Mouse (Mus musculus) ovary, adult 18-20 months (tissue): Measurements from ENCODE around the gene Mxra7.
A peak's percentile ranks its signal among the peaks of the same experiment; 100 is the strongest.
"Not testable (repeated sequence)": the region's sequence is repeated elsewhere in the genome, so short reads cannot be mapped to it uniquely, and the experiment has no call there.

ENCODE experiments used
- DNase-seq: peaks from one replicate; pipeline ENCODE4 v3.0.0; 2022; ENCODE audit warnings: low spot score, mixed read lengths

The Mxra7 gene

GRCm38 (mm10) chr11:116827534-116828165 is at the start of gene Mxra7:
Gene Mxra7 (minus strand): TSS chr11:116828046.
- peak; percentile 76 for DNase-seq

- DNase-seq, result no peak
Measured at GRCm38 (mm10) chr11:116873987-116874386, 46.1 kb upstream of the Mxra7 start.

- DNase-seq, result no peak
Measured at GRCm38 (mm10) chr11:116871538-116871937, 43.7 kb upstream of the Mxra7 start.

GRCm38 (mm10) chr11:116869641-116870040 is 41.8 kb upstream of the Mxra7 start:
- DNase-seq, result no peak

- no peak for DNase-seq
Measured at GRCm38 (mm10) chr11:116869223-116869622, 41.4 kb upstream of the Mxra7 start.

GRCm38 (mm10) chr11:116868129-116868528 is 40.3 kb upstream of the Mxra7 start:
- no peak for DNase-seq

- DNase-seq, result no peak
Measured at GRCm38 (mm10) chr11:116865945-116866585, 38.2 kb upstream of the Mxra7 start.

- no peak for DNase-seq
Measured at GRCm38 (mm10) chr11:116864444-116864843, 36.6 kb upstream of the Mxra7 start.

- no peak for DNase-seq
Measured at GRCm38 (mm10) chr11:116857183-116857850, 29.5 kb upstream of the Mxra7 start.

- no peak for DNase-seq
Measured at GRCm38 (mm10) chr11:116854279-116854678, 26.4 kb upstream of the Mxra7 start.

GRCm38 (mm10) chr11:116853512-116853928 is 25.7 kb upstream of the Mxra7 start:
- peak; percentile 94 for DNase-seq

GRCm38 (mm10) chr11:116852891-116853511 is 25.2 kb upstream of the Mxra7 start, which contains the start of gene Srsf2:
Gene Srsf2 (minus strand): TSS chr11:116853094.
- DNase-seq, result peak; percentile 92

- peak; percentile 70 for DNase-seq
Measured at GRCm38 (mm10) chr11:116852291-116852890, 24.5 kb upstream of the Mxra7 start, which contains the start of gene Mfsd11. Gene Mfsd11 (plus strand): TSS chr11:116852440.

GRCm38 (mm10) chr11:116851576-116852290 is 23.9 kb upstream of the Mxra7 start:
- DNase-seq, result no peak

- no peak for DNase-seq
Measured at GRCm38 (mm10) chr11:116850833-116851477, 23.1 kb upstream of the Mxra7 start.

GRCm38 (mm10) chr11:116850085-116850484 is 22.2 kb upstream of the Mxra7 start:
- no peak for DNase-seq

GRCm38 (mm10) chr11:116849587-116849986 is 21.7 kb upstream of the Mxra7 start:
- DNase-seq, result no peak

- not testable (repeated sequence) for DNase-seq
Measured at GRCm38 (mm10) chr11:116848877-116849178, 21.0 kb upstream of the Mxra7 start.

GRCm38 (mm10) chr11:116848086-116848876 is 20.4 kb upstream of the Mxra7 start:
- no peak for DNase-seq
